Mouse (Mus musculus) C2C12 (cell line): ENCODE results near the gene Lnx1. TPM values are rescaled to one million over a fixed set of nuclear protein-coding genes. Genes with fewer than 3 reads are reported as not detected.

Source experiments
- H3K27me3 ChIP-seq: one replicate; pipeline ENCODE4 v1.6.1; 2011; ENCODE audit not compliant: control insufficient read depth, insufficient read depth, insufficient read length
- H3K36me3 ChIP-seq: one replicate; pipeline ENCODE4 v1.6.1; 2011; ENCODE audit not compliant: control insufficient read depth, insufficient read depth
- H3K4me3 ChIP-seq: one replicate; pipeline ENCODE4 v1.5.1; 2011; ENCODE audit warnings: mild to moderate bottlenecking, control low read depth; ENCODE audit not compliant: poor library complexity, insufficient read depth, severe bottlenecking
- H3K79me2 ChIP-seq: one replicate; pipeline ENCODE4 v1.6.1; 2011; ENCODE audit not compliant: control insufficient read depth, insufficient read depth
- H3K79me3 ChIP-seq: one replicate; pipeline ENCODE4 v1.6.1; 2011; ENCODE audit warnings: low read depth, control low read depth
- H3ac ChIP-seq: one replicate; pipeline ENCODE3; 2011; ENCODE audit warnings: low read depth; ENCODE audit not compliant: control insufficient read depth, insufficient read length
- CEBPB ChIP-seq: IDR thresholded peaks from one replicate; pipeline ENCODE4 v1.6.1; 2011; ENCODE audit warnings: low read depth, mild to moderate bottlenecking, control low read depth, moderate library complexity
- CTCF ChIP-seq: IDR thresholded peaks from one replicate; pipeline ENCODE4 v1.5.1; 2011; ENCODE audit not compliant: control insufficient read depth, insufficient read depth, insufficient read length
- FOSL1 ChIP-seq: IDR thresholded peaks from one replicate; pipeline ENCODE4 v1.8.0; 2011; ENCODE audit warnings: mild to moderate bottlenecking, low read length; ENCODE audit not compliant: poor library complexity, insufficient read depth, severe bottlenecking
- MAX ChIP-seq: IDR thresholded peaks from one replicate; pipeline ENCODE4 v1.6.1; 2011; ENCODE audit warnings: mild to moderate bottlenecking, control low read depth
- MYOD1 ChIP-seq: IDR thresholded peaks from one replicate; pipeline ENCODE4 v1.6.1; 2011; ENCODE audit warnings: low read depth; ENCODE audit not compliant: control insufficient read depth, insufficient read length
- MYOG ChIP-seq: IDR thresholded peaks from one replicate; pipeline ENCODE4 v1.6.1; 2011; ENCODE audit not compliant: control insufficient read depth, insufficient read length; ENCODE audit errors: extremely low read depth
- USF1 ChIP-seq: IDR thresholded peaks from one replicate; pipeline ENCODE4 v1.6.1; 2011; ENCODE audit warnings: low read depth, mild to moderate bottlenecking, control low read depth, moderate library complexity
- polyA plus RNA-seq: library from polyadenylated mRNA; unstranded; fragments of >200 nt; fragmentation: generic; extraction: Trizol; gene quantifications from one replicate; pipeline ENCODE4 v1.2.1, GENCODE M21; 2012; ENCODE audit warnings: missing spikeins

Lnx1 gene
- polyA plus RNA-seq, 1 experiment = 0.02 TPM

DNA sequence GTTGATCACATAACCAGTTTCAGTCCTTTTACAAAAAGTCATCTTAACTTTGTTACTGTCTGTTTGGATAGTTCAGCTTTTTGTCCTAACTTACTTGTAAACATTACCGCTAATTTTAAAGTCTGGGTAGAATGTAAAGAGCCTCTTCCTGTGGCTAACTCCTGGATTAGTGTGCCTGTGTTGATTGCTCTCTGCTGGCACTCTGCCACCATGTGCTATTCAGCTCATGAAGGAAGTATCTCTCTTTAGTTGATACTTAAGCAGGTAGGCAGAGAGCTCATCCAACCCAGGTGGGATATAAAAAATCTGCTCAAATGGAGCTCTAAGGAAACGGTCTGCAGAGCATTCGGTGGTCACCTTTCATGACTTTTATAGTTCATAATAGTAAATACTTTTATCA lies 101.5 kb downstream of the Lnx1 start:
- peaks cover 27% of the 10 kb centered on the region for H3K36me3 ChIP-seq
- H3K79me2 ChIP-seq = no peaks in the 10 kb centered on the region
- no peak overlapping the region for H3ac ChIP-seq
- H3K4me3 ChIP-seq = no peak overlapping the region
- no peaks in the 10 kb centered on the region for H3K79me3 ChIP-seq
- no peak for TF ChIP-seq FOSL1
- no peak for TF ChIP-seq USF1
- TF ChIP-seq CTCF = no peak
- TF ChIP-seq MYOD1 = no peak
- no peak for TF ChIP-seq CEBPB
- TF ChIP-seq MYOG = no peak
- TF ChIP-seq MAX = no peak
- H3K27me3 ChIP-seq = no peaks in the 10 kb centered on the region

DNA sequence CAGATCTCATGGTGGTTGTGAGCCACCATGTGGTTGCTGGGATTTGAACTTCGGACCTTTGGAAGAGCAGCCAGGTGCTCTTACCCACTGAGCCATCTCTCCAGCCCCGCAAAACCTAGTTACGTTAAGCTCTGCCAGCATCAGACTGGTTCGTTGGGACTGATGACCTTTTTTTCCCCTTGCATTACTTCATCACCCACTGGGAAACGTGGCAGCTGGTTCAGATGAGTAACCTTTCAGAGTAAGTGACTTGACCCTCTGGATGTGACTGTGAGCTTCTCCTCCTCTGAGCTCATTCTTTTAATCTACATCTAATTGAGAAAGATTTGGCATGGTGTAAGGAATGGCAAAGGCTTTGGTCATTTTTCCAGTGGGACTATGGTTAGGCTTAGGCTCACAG lies 102.7 kb downstream of the Lnx1 start:
- Histone ChIP-seq H3K27me3 (no peaks in the 10 kb centered on the region), H3K79me2 (no peaks in the 10 kb centered on the region), H3K79me3 (no peaks in the 10 kb centered on the region), H3K36me3 (peaks cover 36% of the 10 kb centered on the region), H3K4me3 (no peak overlapping the region), H3ac (no peak overlapping the region)
- TF ChIP-seq CEBPB = no peak
- no peak for TF ChIP-seq FOSL1
- no peak for TF ChIP-seq MYOG
- TF ChIP-seq CTCF = no peak
- TF ChIP-seq MYOD1 = no peak
- no peak for TF ChIP-seq MAX
- no peak for TF ChIP-seq USF1

DNA sequence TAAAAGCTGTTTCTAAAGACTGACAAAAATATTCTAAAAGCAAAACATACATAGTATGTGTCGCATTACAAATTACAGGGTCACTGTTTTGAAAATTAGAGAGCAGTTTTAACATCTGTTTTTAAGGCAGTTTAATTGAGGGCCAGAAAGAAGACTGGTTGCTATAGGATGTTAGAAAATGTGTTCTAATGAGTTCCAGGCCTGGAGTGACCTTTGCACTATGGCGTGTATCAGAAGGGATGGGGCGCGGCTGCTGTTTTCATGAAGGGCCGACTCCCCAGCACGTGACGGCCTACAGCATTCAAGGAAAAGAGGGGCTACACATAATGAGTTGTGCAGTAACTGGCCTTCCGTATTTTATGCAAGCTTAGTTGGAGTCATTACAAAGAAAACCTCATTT lies 109.6 kb downstream of the Lnx1 start:
- no peaks in the 10 kb centered on the region for H3K27me3 ChIP-seq
- H3K4me3 ChIP-seq = no peak overlapping the region
- no peak for TF ChIP-seq CTCF
- no peak for TF ChIP-seq MYOG
- TF ChIP-seq MYOD1 = no peak
- no peak for TF ChIP-seq USF1
- TF ChIP-seq CEBPB = no peak
- no peak for TF ChIP-seq FOSL1
- no peak for TF ChIP-seq MAX
- peaks cover 80% of the 10 kb centered on the region for H3K36me3 ChIP-seq
- H3ac ChIP-seq = no peak overlapping the region
- H3K79me2 ChIP-seq = no peaks in the 10 kb centered on the region
- no peaks in the 10 kb centered on the region for H3K79me3 ChIP-seq

DNA sequence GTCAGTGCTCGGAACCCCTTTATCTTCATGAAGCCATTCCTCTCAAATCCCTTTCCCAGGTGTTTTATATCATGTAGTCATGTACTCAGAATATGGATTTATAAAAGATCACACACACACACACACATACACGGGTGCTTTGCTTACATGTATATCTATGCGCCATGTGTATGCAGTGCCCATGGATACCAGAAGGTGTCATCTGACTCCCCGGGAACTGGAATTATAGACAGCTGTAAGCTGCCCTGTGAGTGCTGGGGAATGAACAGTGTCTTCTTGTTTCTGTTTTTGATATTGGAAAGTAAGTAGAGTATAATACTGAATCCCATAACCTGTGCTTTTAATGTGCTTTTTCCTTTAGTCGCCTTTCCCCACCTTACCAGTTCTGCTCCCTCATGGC lies 111.3 kb downstream of the Lnx1 start:
- no peak overlapping the region for H3K4me3 ChIP-seq
- H3K79me3 ChIP-seq = no peaks in the 10 kb centered on the region
- TF ChIP-seq FOSL1 (no peak), MAX (no peak), CEBPB (no peak), USF1 (no peak), MYOG (no peak), CTCF (no peak), MYOD1 (no peak)
- no peaks in the 10 kb centered on the region for H3K79me2 ChIP-seq
- H3ac ChIP-seq = no peak overlapping the region
- H3K27me3 ChIP-seq = no peaks in the 10 kb centered on the region
- H3K36me3 ChIP-seq = peaks cover 83% of the 10 kb centered on the region

DNA sequence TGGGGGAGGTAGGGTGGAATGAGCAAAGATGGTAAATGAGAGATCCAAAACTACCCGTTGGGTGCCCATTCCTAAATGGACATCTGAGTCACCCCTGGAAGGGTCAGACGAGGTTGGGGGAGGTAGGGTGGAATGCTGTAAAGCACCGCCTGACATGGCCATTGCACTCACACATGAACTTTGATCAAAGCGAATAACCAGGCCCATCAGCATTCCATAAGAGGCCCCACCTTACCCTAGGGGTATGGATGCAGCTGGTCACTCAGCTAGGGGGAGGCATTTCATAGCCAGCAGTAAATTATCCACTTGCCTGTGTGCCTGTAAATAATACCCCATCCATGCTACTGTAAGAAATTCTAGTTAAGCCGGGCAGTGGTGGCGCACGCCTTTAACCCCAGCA lies 113.6 kb downstream of the Lnx1 start:
- no peak for TF ChIP-seq USF1
- no peak for TF ChIP-seq CEBPB
- TF ChIP-seq MYOG = no peak
- no peak for TF ChIP-seq FOSL1
- no peak for TF ChIP-seq MAX
- TF ChIP-seq CTCF = no peak
- no peak for TF ChIP-seq MYOD1
- Histone ChIP-seq H3K36me3 (peaks cover 69% of the 10 kb centered on the region), H3K27me3 (no peaks in the 10 kb centered on the region), H3K79me2 (no peaks in the 10 kb centered on the region), H3K79me3 (no peaks in the 10 kb centered on the region), H3ac (no peak overlapping the region), H3K4me3 (no peak overlapping the region)

DNA sequence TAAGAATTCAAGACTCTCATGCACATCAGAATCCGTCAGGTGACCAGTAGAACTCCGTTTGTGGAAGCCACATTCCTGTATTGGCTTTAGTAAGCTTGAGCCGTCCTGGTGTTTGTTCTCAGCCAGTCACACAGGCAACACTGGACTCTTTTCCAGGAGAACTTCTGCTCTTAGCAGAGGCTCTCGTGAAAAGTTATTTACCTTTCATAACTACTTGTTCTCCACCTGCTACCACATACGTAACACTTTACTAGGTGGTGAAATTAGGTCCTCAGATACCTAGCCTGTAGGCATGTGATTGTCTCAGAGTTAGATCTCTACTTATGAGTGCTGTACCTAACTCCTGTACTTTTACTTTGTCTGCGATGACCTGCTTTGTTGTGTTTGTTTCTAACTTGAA lies 130.9 kb downstream of the Lnx1 start:
- Histone ChIP-seq H3ac (no peak overlapping the region), H3K4me3 (no peak overlapping the region), H3K36me3 (peaks cover 69% of the 10 kb centered on the region), H3K79me3 (no peaks in the 10 kb centered on the region), H3K27me3 (no peaks in the 10 kb centered on the region), H3K79me2 (peaks cover 3% of the 10 kb centered on the region)
- no peak for TF ChIP-seq CTCF
- no peak for TF ChIP-seq MYOD1
- no peak for TF ChIP-seq MYOG
- TF ChIP-seq USF1 = no peak
- TF ChIP-seq CEBPB = no peak
- TF ChIP-seq MAX = no peak
- TF ChIP-seq FOSL1 = no peak
